Mouse (Mus musculus) left cerebral cortex, postnatal 25 days (tissue): ENCODE measurements at regions not wholly inside any gene's neighbourhood (a gene's known extent, or its start where the extent isn't known, plus 50 kb on each side); places are given as distances from the start of the nearest gene placed in this dataset.
"Not testable (repeated sequence)": the region's sequence is repeated elsewhere in the genome, so short reads cannot be mapped to it uniquely, and the experiment has no call there.

Experiments used
- DNase-seq, 2 experiments: peaks; one replicate each; pipeline ENCODE4 v3.0.0; 2022; ENCODE audit warnings: low spot score in 2 of 2, mixed read lengths in 1 of 2
- intact Hi-C: fragments of 180-260 bp; cut with DNase I; formaldehyde crosslinking; loops from one replicate; pipeline ENCODE4 v1.15.1; 2025

GRCm38 (mm10) chr7:60492028-60492995 lies 352.3 kb upstream of the Snrpn start:
- intact Hi-C loops, result not testable (repeated sequence)
- DNase-seq, result peak; percentile 21 to 63

GRCm38 (mm10) chr7:60487839-60488454 lies 347.9 kb upstream of the Snrpn start:
- DNase-seq, result not testable (repeated sequence)
- intact Hi-C loops, result loop anchor here (1.0 kb wide), 1 partner anchor 102 kb away; no protein-coding TSS in a partner anchor

GRCm38 (mm10) chr7:60450074-60450603 lies 310.1 kb upstream of the Snrpn start:
- DNase-seq, result peak; percentile 0 to 1
- intact Hi-C loops, result not testable (repeated sequence)

GRCm38 (mm10) chr7:60449239-60450073 lies 309.4 kb upstream of the Snrpn start:
- intact Hi-C loops, DNase-seq: not testable (repeated sequence)

GRCm38 (mm10) chr7:60438781-60439180 lies 298.8 kb upstream of the Snrpn start:
- intact Hi-C loops, result no loop called here
- DNase-seq, result no peak

- intact Hi-C loops, result not testable (repeated sequence)
- DNase-seq, result peak; percentile 37 to 56
Measured at GRCm38 (mm10) chr7:60391011-60391863, 251.2 kb upstream of the Snrpn start.

GRCm38 (mm10) chr7:60386957-60387356 lies 246.9 kb upstream of the Snrpn start:
- intact Hi-C loops, result loop anchor here (1.0 kb wide), 1 partner anchor 100 kb away; no protein-coding TSS in a partner anchor
- DNase-seq, result peak in 1 of 2 experiments; percentile 4

GRCm38 (mm10) chr7:60374001-60374400 lies 234.0 kb upstream of the Snrpn start:
- intact Hi-C loops, DNase-seq: not testable (repeated sequence)

GRCm38 (mm10) chr7:60352206-60352605 lies 212.2 kb upstream of the Snrpn start:
- intact Hi-C loops, DNase-seq: not testable (repeated sequence)
